Mouse (Mus musculus) hindbrain, embryonic 12.5 days (tissue): ENCODE data around the gene Piezo1. TPM values are rescaled to one million over a fixed set of nuclear protein-coding genes. Genes with fewer than 3 reads are reported as not detected.

ENCODE experiments used
- ATAC-seq: fragments of 200-750 bp; cut with Nextera tagmentation; 2 replicates; pipeline ENCODE4 v1.8.0; 2017; ENCODE audit warnings: moderate TSS enrichment; ENCODE audit not compliant: low FRiP score
- H3K27ac ChIP-seq: fragments of 300-500 bp; sonication (generic); 2 replicates; pipeline ENCODE4 v1.5.1; 2016; ENCODE audit warnings: mild to moderate bottlenecking
- H3K27me3 ChIP-seq: fragments of 300-500 bp; sonication (generic); 2 replicates; pipeline ENCODE4 v1.6.1; 2016; ENCODE audit warnings: mild to moderate bottlenecking
- H3K36me3 ChIP-seq: fragments of 300-500 bp; sonication (generic); 2 replicates; pipeline ENCODE4 v1.6.1; 2016; ENCODE audit warnings: mild to moderate bottlenecking
- H3K4me1 ChIP-seq: fragments of 300-500 bp; sonication (generic); 2 replicates; pipeline ENCODE4 v1.6.1; 2016
- H3K4me2 ChIP-seq: fragments of 300-500 bp; sonication (generic); replicated peaks from 2 replicates; pipeline ENCODE4 v1.6.1; 2016; ENCODE audit warnings: mild to moderate bottlenecking
- H3K4me3 ChIP-seq: fragments of 300-500 bp; sonication (generic); 2 replicates; pipeline ENCODE4 v1.5.1; 2016; ENCODE audit warnings: mild to moderate bottlenecking
- H3K9ac ChIP-seq: fragments of 300-500 bp; sonication (generic); 2 replicates; pipeline ENCODE4 v1.6.1; 2016; ENCODE audit warnings: mild to moderate bottlenecking, moderate library complexity
- H3K9me3 ChIP-seq: fragments of 300-500 bp; sonication (generic); replicated peaks from 2 replicates; pipeline ENCODE4 v1.6.1; 2016; ENCODE audit warnings: mild to moderate bottlenecking
- WGBS: fragments of 180-500 bp; shearing (Covaris S2); methylation state at CpG from one replicate; pipeline ENCODE4 v1.1.7; 2016; 5-methylcytosine and 5-hydroxymethylcytosine counted together
- polyA plus RNA-seq: library from polyadenylated mRNA; unstranded; fragments of >200 nt; fragmentation: Nextera tagmentation; extraction: Ambion mirVana; gene quantifications from 2 replicates; pipeline ENCODE4 v1.2.1, GENCODE M21; 2016

The Piezo1 gene
- polyA plus RNA-seq, 1 experiment from 2014 or later: 8.9 TPM

DNA sequence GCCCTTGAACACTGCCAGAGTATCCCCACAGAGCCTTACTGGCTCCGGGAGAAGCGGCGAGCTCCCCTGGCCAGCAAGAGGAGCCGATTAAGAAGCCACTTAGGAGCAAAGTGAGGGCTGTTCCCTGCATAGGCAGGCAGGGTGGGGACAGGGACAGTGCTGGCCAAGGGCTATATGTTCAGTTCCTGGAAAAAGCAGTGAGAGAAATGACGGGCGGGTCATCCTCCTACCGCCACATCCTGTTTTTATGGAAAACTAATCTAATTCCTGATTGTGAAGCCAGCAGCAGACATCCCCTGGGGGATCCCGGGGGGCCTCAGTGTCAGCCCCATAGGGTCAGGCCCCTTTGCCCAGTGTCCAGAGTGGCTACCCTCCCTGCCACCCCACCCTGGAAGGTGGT is 19.8 kb downstream of the Piezo1 start:
- Histone ChIP-seq H3K4me2 (no peak overlapping the region), H3K9me3 (no peaks in the 10 kb centered on the region; the same call in 1 of the 2 replicates), H3K9ac (no peak overlapping the region), H3K27me3 (no peaks in the 10 kb centered on the region), H3K4me1 (no peaks in the 10 kb centered on the region), H3K36me3 (no peaks in the 10 kb centered on the region), H3K27ac (no peak overlapping the region), H3K4me3 (no peak overlapping the region)
- no peak for ATAC-seq
- WGBS: 86% methylated on average over 8 of the region's 8 CpGs

DNA sequence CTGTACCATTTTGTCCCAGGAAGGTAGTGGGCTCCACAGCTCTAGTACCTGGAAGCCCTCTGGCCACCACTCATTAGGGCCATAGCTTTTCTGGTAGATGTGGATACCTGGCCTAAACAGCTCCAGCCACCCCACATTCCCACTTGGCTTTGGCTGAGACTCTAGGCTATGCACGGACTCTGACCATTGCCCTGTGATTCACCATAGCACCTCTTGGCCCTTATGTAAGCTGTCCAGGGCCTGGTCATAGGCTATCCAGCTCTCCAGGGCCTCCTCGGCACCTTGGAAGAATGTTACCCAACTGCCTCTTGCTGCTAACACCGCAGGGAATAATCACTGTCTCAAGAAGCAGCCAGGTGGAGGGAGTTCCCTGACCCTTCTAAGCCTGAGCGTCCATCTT is 22.0 kb downstream of the Piezo1 start:
- H3K9me3 ChIP-seq: no peaks in the 10 kb centered on the region; the same call in 1 of the 2 replicates
- peaks cover 18% of the 10 kb centered on the region for H3K4me1 ChIP-seq
- H3K27me3 ChIP-seq: no peaks in the 10 kb centered on the region
- H3K4me3 ChIP-seq: no peak overlapping the region
- H3K4me2 ChIP-seq: no peak overlapping the region
- WGBS: 92% methylated on average over 4 of the region's 4 CpGs
- H3K36me3 ChIP-seq: no peaks in the 10 kb centered on the region
- H3K27ac ChIP-seq: no peak overlapping the region
- H3K9ac ChIP-seq: no peak overlapping the region
- no peak for ATAC-seq

GRCm38 (mm10) chr8:122527937-122528336 is 23.2 kb downstream of the Piezo1 start:
- Histone ChIP-seq H3K4me1 (peaks cover 30% of the 10 kb centered on the region), H3K36me3 (no peaks in the 10 kb centered on the region), H3K27ac (no peak overlapping the region), H3K9me3 (no peaks in the 10 kb centered on the region; the same call in 1 of the 2 replicates), H3K9ac (no peak overlapping the region), H3K4me3 (no peak overlapping the region), H3K27me3 (no peaks in the 10 kb centered on the region), H3K4me2 (no peak overlapping the region)
- 92% methylated on average over 3 of the region's 3 CpGs for WGBS
- ATAC-seq: no peak

GRCm38 (mm10) chr8:122526526-122527170 is 24.5 kb downstream of the Piezo1 start:
- Histone ChIP-seq H3K27me3 (no peaks in the 10 kb centered on the region), H3K36me3 (no peaks in the 10 kb centered on the region), H3K4me2 (no peak overlapping the region), H3K9ac (no peak overlapping the region), H3K9me3 (no peaks in the 10 kb centered on the region; the same call in 1 of the 2 replicates), H3K27ac (no peak overlapping the region), H3K4me3 (no peak overlapping the region), H3K4me1 (peaks cover 35% of the 10 kb centered on the region)
- no peak for ATAC-seq
- 69% methylated on average over 7 of the region's 7 CpGs for WGBS

GRCm38 (mm10) chr8:122526084-122526483 is 25.0 kb downstream of the Piezo1 start:
- 74% methylated on average over 3 of the region's 3 CpGs for WGBS
- no peak overlapping the region for H3K27ac ChIP-seq
- no peaks in the 10 kb centered on the region for H3K27me3 ChIP-seq
- H3K36me3 ChIP-seq: no peaks in the 10 kb centered on the region
- no peaks in the 10 kb centered on the region; the same call in 1 of the 2 replicates for H3K9me3 ChIP-seq
- H3K9ac ChIP-seq: no peak overlapping the region
- no peak overlapping the region for H3K4me2 ChIP-seq
- no peak for ATAC-seq
- H3K4me1 ChIP-seq: peaks cover 35% of the 10 kb centered on the region
- no peak overlapping the region for H3K4me3 ChIP-seq

GRCm38 (mm10) chr8:122525004-122525403 is 26.1 kb downstream of the Piezo1 start:
- WGBS: 76% methylated on average over 6 of the region's 6 CpGs
- Histone ChIP-seq H3K4me1 (peaks cover 40% of the 10 kb centered on the region), H3K36me3 (no peaks in the 10 kb centered on the region), H3K27me3 (no peaks in the 10 kb centered on the region), H3K4me2 (no peak overlapping the region), H3K9me3 (no peaks in the 10 kb centered on the region; the same call in 1 of the 2 replicates), H3K27ac (no peak overlapping the region), H3K9ac (no peak overlapping the region), H3K4me3 (no peak overlapping the region)
- no peak for ATAC-seq

DNA sequence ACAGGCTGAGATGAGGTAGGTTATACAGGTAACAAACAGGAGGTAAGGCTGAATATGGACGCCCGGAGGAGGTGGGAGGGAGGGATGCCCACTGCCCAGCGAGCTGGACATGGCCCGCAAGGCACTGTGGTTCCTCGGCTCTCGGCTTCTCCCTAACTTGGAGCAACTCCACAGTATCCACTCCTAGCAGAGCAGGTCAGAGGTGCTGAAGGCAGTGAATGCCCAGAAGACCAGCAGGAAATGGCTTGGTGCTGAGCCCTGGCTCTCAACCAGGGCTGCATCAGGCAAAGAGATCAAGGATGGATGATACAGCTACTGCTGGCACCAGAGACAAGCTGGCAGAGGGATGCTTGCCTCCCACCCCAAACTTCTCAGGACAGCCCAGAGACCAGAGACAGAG is 26.6 kb downstream of the Piezo1 start:
- no peak overlapping the region for H3K4me3 ChIP-seq
- peaks cover 40% of the 10 kb centered on the region for H3K4me1 ChIP-seq
- H3K9me3 ChIP-seq: no peaks in the 10 kb centered on the region; the same call in 1 of the 2 replicates
- WGBS: 87% methylated on average over 6 of the region's 6 CpGs
- H3K27ac ChIP-seq: peak overlapping the region; percentile 1; the same call in 1 of the 2 replicates
- H3K4me2 ChIP-seq: no peak overlapping the region
- H3K36me3 ChIP-seq: no peaks in the 10 kb centered on the region
- H3K27me3 ChIP-seq: no peaks in the 10 kb centered on the region
- no peak overlapping the region for H3K9ac ChIP-seq
- ATAC-seq: no peak

GRCm38 (mm10) chr8:122523652-122524360 is 27.3 kb downstream of the Piezo1 start:
- Histone ChIP-seq H3K4me1 (peaks cover 40% of the 10 kb centered on the region), H3K4me3 (no peak overlapping the region), H3K9me3 (no peaks in the 10 kb centered on the region; the same call in 1 of the 2 replicates), H3K9ac (no peak overlapping the region), H3K27me3 (no peaks in the 10 kb centered on the region), H3K4me2 (peak overlapping the region; percentile 24), H3K27ac (peak overlapping the region; percentile 77), H3K36me3 (no peaks in the 10 kb centered on the region)
- 18% methylated on average over 23 of the region's 23 CpGs for WGBS
- ATAC-seq: peak; percentile 75

- WGBS: 53% methylated on average over 14 of the region's 14 CpGs
- peak overlapping the region; percentile 77 for H3K27ac ChIP-seq
- no peak overlapping the region for H3K4me3 ChIP-seq
- H3K4me2 ChIP-seq: peak overlapping the region; percentile 24; the same call in 1 of the 2 replicates
- no peaks in the 10 kb centered on the region for H3K36me3 ChIP-seq
- no peak overlapping the region for H3K9ac ChIP-seq
- H3K4me1 ChIP-seq: peaks cover 48% of the 10 kb centered on the region
- H3K9me3 ChIP-seq: no peaks in the 10 kb centered on the region; the same call in 1 of the 2 replicates
- peak; percentile 23; the same call in 1 of the 2 replicates for ATAC-seq
- no peaks in the 10 kb centered on the region for H3K27me3 ChIP-seq
These were observed 28.1 kb downstream of the Piezo1 start for GRCm38 (mm10) chr8:122522796-122523651.

GRCm38 (mm10) chr8:122520611-122521010 is 30.5 kb downstream of the Piezo1 start:
- H3K9me3 ChIP-seq: no peaks in the 10 kb centered on the region
- no peak overlapping the region for H3K9ac ChIP-seq
- peaks cover 54% of the 10 kb centered on the region for H3K4me1 ChIP-seq
- no peak overlapping the region for H3K4me2 ChIP-seq
- H3K36me3 ChIP-seq: no peaks in the 10 kb centered on the region
- H3K4me3 ChIP-seq: no peak overlapping the region
- WGBS: 65% methylated on average over 11 of the region's 11 CpGs
- no peaks in the 10 kb centered on the region for H3K27me3 ChIP-seq
- no peak for ATAC-seq
- no peak overlapping the region for H3K27ac ChIP-seq

GRCm38 (mm10) chr8:122517541-122518190 is 33.5 kb downstream of the Piezo1 start:
- Histone ChIP-seq H3K9me3 (no peaks in the 10 kb centered on the region), H3K4me2 (no peak overlapping the region), H3K4me3 (no peak overlapping the region), H3K27ac (peak overlapping the region; percentile 46), H3K27me3 (no peaks in the 10 kb centered on the region), H3K36me3 (no peaks in the 10 kb centered on the region), H3K9ac (no peak overlapping the region), H3K4me1 (peaks cover 25% of the 10 kb centered on the region)
- ATAC-seq: no peak
- WGBS: 25% methylated on average over 6 of the region's 6 CpGs
